Mouse (Mus musculus): Measurements from ENCODE around the gene Spns3.

DNA sequence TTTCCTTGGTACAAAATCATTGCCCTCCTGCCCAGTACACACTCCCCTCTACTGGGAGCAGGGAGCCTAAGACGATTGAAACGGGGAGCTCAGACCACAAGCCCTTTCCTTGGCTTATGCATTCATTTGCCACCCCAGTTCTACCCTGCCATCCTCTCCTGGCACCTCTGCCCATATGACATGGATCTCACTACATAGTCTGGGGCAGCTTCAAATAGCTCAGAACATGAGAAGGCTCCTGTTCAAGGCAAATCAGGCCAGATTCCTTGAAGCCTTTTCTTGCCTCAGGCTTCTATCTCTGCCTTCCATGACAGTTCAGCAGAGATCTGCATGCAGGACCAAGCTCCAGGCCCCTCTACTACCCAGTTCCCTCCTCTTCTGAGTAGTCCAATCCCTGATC lies 12.8 kb downstream of the Spns3 start:
- TF ChIP-seq CTCF (IDR thresholded peaks at IDR 0.05; ENCODE audit: low read depth), result no peak
- no peak for TF ChIP-seq EP300 (IDR thresholded peaks at IDR 0.05; ENCODE audit: low read depth)
